Mouse (Mus musculus) spleen, adult 2 months (tissue): ENCODE data around the gene Ctnna3.

ENCODE experiments used
- CTCF ChIP-seq: fragments of 200-500 bp; IDR thresholded peaks from 2 replicates; pipeline ENCODE4 v1.5.1; 2011; ENCODE audit warnings: mild to moderate bottlenecking, inconsistent platforms; ENCODE audit not compliant: insufficient read depth, insufficient read length, insufficient replicate concordance; ENCODE audit errors: extremely low read depth
- POLR2A ChIP-seq: fragments of 200-500 bp; IDR thresholded peaks from 2 replicates; pipeline ENCODE4 v1.6.1; 2011; ENCODE audit warnings: low read depth, low read length, inconsistent platforms

GRCm38 (mm10) chr10:63633915-63634314 is 204.0 kb downstream of the Ctnna3 start:
- no peak for TF ChIP-seq CTCF
- TF ChIP-seq POLR2A = no peak
